Mouse (Mus musculus) B cell, adult 2 months (primary cell): ENCODE data around the gene Eif2s1.
"Not testable (repeated sequence)": the region's sequence is repeated elsewhere in the genome, so short reads cannot be mapped to it uniquely, and the experiment has no call there.

Source experiments
- DNase-seq, 2 experiments: peaks; one replicate each; pipeline ENCODE4 v3.0.0; 2022

The Eif2s1 gene

GRCm38 (mm10) chr12:78915561-78915960 lies 53.9 kb downstream of the Eif2s1 start:
- no peak for DNase-seq

- peak in 1 of 2 experiments; percentile 23 for DNase-seq
These were observed 54.7 kb downstream of the Eif2s1 start for GRCm38 (mm10) chr12:78916278-78916677.

DNA sequence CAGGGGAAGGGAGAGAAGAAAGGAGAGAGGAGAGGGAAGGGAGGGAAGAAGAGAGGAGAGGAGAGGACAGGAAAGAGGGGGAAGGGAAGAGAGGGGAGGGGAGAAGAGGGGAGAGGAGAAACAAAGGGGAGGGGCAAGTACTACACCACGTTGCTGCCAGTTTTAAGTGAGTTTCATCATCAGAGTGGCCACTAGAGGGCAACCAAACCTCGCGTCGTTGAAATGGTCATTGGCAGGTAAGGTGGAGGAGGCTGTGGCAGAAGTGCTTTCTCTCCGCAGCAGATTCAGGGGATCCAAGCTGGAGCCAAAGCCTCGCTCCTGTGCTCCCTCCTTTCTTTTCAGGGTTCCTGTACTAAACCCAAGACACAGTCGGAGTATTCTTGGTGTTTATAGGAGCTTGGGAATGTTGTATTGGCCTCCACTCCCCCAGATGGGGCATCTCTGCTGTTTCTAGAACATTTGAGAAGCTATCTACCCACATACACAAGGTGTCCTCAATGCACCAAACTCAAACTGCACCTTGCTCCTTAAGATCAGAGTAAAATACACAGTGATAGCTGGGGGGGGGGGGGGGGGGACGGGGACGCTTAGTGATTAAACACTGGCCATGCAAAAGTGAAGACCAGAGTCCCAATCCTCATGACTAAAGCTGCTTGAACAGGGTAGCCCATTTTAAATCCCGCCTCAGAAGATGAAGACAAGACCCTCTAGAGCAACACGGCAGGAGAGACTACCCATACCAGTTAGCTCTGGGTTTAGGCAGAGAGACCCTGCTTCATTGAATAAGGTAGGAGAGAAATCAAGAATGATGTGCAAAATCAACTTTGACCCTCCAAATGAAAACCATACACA lies 56.8 kb downstream of the Eif2s1 start:
- peak; percentile 87 to 89 for DNase-seq

DNA sequence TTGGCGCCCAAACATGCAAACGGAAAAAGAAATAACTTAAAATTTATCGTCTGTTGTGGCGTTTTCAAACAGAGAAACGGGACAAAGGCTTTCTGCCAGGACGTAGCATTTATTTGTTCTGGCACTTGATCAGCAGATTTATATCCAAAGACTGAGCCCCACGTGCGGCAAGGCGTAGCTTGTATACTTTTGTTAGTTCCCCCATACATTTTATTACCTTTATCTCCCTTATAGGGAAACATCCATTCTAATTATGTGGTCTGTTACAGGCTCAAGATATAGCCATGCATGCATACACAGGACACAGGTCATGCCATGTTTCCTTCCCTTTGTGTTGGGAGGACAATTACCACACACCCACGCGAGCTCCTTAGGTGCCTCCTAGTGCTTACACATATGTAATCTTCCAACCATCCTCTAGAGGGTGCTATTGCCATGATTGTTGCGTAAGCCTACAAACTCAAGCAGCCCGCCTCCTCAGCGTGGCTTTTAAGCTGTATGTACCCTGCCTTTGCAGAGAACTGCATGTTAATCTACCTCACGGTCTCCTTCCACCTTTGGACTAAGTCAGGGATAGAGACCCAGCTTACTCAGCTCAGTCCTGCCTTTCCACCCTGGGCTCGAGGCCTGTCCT lies 57.6 kb downstream of the Eif2s1 start:
- peak; percentile 73 to 78 for DNase-seq

GRCm38 (mm10) chr12:78921421-78921820 lies 59.8 kb downstream of the Eif2s1 start:
- DNase-seq = no peak

- DNase-seq = no peak
These were observed 60.4 kb downstream of the Eif2s1 start for GRCm38 (mm10) chr12:78922058-78922457.

DNA sequence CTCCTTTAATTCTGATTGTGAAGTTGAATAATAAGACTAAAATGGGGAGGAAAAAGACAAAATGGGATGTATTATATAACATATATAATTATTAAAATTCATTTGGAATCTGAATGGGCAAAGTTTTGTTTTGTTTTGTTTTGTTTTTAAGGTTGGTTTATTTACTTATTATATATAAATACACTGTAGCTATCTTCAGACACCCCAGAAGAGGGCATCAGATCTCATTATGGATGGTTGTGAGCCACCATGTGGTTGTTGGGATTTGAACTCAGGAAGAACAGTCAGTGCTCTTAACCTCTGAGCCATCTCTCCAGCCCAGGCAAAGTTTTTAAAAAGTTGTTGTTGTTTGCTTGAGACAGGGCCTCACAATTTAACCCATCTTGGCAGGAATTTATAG lies 61.4 kb downstream of the Eif2s1 start:
- DNase-seq = not testable (repeated sequence)

DNA sequence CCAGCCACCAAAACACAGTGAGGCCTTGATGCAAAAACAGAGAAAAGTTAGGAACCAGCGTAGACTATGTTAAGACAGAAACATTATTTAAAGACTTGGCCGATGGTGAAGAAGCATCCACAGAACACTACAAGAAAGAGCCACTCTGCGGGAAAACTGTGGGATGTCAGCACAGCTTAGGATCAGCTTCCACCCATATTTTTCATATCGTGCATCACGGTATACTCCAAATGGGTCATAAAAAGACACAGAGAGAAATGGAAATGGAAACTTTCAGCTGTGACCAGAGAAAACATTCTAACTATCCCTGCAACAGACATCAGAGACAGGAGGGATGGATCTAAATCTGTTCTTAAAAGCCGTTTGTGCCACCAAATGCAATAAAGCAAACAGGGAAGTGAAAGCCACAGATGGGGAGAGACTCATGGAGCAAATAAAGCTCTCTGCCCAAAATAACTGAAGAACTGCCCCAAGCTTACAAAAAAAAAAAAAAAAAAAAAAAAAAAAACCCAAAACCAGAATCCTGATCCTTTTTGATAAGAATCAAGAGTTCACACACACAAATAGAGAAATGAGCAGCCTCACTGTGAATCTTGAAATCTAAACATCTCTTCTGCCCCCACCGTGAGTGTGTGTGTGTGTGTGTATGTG lies 62.0 kb downstream of the Eif2s1 start:
- peak in 1 of 2 experiments; percentile 29 for DNase-seq

- DNase-seq = no peak
These were observed 65.7 kb downstream of the Eif2s1 start for GRCm38 (mm10) chr12:78927287-78927686.

GRCm38 (mm10) chr12:78929900-78930299 lies 68.3 kb downstream of the Eif2s1 start:
- no peak for DNase-seq

DNA sequence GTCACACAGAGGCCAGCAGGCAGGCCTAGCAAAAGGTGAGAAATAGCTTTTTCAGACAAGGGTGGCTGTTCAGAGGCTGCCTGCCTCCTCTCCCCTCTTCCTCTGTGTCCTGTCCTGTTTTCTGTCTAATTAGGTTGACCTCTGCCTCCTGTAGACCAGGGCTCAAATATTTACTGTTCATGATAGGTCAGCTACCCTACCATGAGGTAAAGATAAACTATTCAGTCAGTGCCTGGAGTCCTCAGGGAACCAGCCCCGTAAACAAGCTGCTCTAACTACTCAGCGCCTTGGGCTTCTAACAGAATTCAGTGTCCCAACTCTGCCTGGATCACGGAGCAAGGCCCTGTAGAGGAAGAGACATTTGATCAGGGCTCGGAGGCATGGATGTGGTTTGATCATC lies 74.9 kb downstream of the Eif2s1 start:
- no peak for DNase-seq
